Mouse (Mus musculus) gonadal fat pad, adult 2 months (tissue): ENCODE measurements at regions not wholly inside any gene's neighbourhood (a gene's known extent, or its start where the extent isn't known, plus 50 kb on each side); places are given as distances from the start of the nearest gene placed in this dataset.
A peak's percentile ranks its signal among the peaks of the same experiment; 100 is the strongest.

Experiments
- DNase-seq: peaks from one replicate; pipeline ENCODE4 v3.0.0-alpha.2; 2012; ENCODE audit warnings: low read depth

DNA sequence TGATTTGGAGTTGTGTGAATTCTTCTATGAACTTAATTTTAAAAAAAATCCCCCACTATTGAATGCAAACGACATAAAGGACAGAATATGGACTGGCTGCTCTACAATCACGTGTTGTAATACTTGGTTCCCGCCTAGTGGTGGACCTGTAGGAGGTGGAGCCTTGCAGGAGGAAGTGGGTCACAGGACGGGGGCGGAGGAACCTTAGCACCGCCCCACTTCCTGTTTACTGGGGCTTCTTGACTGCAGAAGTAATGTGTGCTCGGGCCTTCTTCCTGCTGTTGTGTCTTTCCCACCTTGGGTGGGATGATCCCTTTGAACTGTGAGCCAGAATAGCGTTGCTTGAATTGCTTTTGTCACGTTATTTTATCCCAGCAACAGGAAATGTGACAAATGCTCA, 52.2 kb upstream of the Tmem108 start:
- no peak for DNase-seq

- peak; percentile 24 for DNase-seq
Measured at GRCm38 (mm10) chr9:103818998-103819397, 57.4 kb upstream of the Tmem108 start.

- DNase-seq, result no peak
Measured at GRCm38 (mm10) chr9:103821632-103822031, 60.0 kb upstream of the Tmem108 start.

DNA sequence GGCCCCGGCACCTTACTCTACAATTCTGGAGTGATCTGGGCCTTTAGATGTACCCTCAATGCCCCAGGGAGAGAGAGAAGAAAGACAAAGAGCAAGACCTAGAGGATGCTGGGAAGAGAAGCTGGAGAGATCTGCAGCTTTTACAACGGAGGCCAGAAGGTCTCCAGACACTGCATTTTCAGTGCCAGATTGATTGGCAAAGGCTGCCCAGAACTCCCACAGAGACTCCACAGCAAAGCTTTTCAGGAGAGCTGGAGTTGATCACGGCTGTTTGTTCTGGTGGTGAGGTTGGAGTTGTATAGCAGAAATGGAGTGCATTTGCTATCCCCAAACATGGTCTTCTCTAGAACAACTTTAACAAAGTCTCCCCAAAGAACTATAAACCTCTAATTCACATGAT, 61.9 kb upstream of the Tmem108 start:
- DNase-seq, result no peak

DNA sequence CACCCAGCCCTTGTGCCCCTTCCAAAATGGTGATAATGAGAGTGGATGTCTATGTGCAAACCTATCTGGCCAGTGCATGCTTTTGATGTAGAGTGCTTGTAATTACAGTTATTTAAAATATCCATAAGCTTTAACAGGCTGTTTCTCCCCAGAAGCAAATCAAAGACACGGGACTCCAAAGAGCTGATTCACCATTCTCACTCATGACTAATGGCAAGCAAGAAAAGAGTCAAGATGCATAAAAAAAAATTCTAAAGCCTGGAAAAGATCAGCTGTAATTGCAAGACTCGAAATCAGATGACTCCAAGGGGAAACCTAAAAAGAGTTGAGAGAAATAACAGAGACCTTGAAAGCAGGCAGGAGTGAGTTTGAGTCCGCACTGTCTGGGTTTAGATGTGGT, 79.6 kb upstream of the Tmem108 start:
- no peak for DNase-seq

- DNase-seq, result no peak
Measured at GRCm38 (mm10) chr9:103843836-103844235, 82.2 kb upstream of the Tmem108 start.

GRCm38 (mm10) chr9:103845916-103846457, 84.3 kb upstream of the Tmem108 start:
- DNase-seq, result no peak

- no peak for DNase-seq
Measured at GRCm38 (mm10) chr9:103847931-103848330, 86.3 kb upstream of the Tmem108 start.

GRCm38 (mm10) chr9:103849079-103849478, 87.4 kb upstream of the Tmem108 start:
- no peak for DNase-seq

GRCm38 (mm10) chr9:103852691-103853090, 91.1 kb upstream of the Tmem108 start:
- DNase-seq, result no peak

DNA sequence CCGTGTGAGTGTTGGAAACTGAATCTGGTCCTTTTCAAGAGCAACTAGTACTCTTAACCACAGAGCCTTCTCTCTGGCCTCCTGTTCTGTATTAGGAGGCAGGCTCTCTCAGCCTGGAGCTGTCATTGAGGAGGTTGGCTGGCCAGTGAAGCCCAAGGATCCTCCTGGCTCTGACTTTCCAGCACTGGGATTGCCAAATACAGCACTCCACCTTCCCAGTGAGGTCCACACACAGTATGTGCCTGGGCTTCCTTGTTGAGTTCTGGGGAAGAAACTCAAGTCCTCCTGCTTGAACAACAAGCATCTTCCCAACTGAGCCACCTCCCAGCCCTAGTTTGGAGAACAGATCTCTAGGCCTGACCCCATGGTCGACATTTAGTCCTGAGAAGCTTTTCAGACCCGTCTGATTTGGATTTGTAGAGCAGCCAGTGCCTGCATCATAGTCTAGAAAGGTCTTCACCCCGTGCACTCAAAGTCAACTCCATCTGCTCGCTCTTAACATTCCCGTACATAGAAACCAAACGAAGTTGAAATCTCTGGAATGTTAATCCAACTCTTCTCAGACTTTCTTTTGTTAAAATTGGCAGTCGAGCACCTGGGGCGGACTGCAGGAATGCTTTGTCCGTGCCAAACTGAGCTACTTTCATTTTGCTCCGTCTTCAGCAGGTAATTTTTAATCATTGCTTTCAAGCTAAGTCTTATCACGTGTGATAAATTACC, 99.2 kb upstream of the Tmem108 start:
- DNase-seq, result no peak

DNA sequence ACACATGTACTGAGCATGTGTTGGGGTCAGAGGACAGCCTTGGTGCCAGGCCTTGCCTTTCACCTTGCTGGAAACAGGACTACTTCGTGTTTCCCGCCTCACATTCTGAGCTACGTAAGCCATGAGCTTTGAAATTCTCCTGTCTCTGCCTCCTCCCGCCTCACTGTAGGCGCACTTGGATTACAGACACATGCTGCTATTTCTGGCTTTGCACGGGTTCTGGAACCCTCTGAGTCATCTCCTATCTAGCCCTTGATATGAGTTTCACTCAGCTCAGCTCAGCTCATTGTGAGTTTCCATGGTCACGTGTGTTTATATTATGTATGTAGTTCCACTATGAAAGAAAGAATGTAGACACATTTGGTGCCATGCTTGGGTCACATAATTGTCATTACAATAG, 100.9 kb upstream of the Tmem108 start:
- DNase-seq, result no peak

- DNase-seq, result no peak
Measured at GRCm38 (mm10) chr9:103867433-103868209, 106.0 kb upstream of the Tmem108 start.

- DNase-seq, result no peak
Measured at GRCm38 (mm10) chr9:103869276-103869675, 107.6 kb upstream of the Tmem108 start.

- DNase-seq, result no peak
Measured at GRCm38 (mm10) chr9:103872119-103872518, 110.5 kb upstream of the Tmem108 start.

GRCm38 (mm10) chr9:103873876-103874275, 112.2 kb upstream of the Tmem108 start:
- no peak for DNase-seq

DNA sequence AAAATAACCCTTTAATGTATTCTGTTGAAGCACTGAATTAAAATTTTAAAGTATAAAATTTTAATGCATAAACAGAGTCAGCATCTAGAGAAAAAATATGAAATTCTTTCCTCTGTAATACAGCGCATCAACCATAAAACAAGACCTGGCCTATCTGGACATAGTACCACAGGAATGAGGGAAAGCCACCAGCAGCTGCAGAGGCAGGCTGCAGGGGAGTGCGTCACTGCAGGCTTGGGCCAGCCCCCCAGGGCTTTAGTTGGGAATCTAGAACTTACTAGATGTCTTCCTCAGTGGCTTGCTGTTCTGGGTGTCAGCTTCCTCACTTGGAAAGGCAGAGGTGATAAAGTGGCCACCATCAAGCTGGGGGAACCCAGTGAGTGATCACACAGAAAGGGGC, 116.2 kb upstream of the Tmem108 start:
- DNase-seq, result no peak

- DNase-seq, result no peak
Measured at GRCm38 (mm10) chr9:103892827-103893226, 109.5 kb upstream of the Nphp3 start.

GRCm38 (mm10) chr9:103894376-103894775, 108.0 kb upstream of the Nphp3 start:
- peak; percentile 57 for DNase-seq

DNA sequence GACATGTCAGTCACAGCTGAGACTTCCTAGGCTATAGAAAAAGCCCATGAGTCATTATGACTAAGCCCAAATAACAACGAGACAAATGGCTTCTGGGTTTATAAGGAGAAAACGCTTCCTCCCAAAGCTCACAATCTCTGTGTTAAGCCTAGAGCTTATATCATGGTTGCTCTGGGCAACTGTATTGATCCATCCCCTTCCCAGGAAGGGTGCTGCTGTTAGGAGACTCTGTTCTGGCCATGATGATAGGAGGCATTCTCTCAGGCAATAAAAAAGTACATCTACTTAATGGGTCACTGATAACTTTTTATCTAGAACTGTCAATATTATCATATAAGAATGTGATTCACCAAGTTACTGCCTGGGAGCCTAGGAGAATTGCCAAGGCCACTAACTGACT, 103.0 kb upstream of the Nphp3 start:
- no peak for DNase-seq

- DNase-seq, result no peak
Measured at GRCm38 (mm10) chr9:103911347-103911746, 91.0 kb upstream of the Nphp3 start.

GRCm38 (mm10) chr9:103915126-103915525, 87.2 kb upstream of the Nphp3 start:
- no peak for DNase-seq

GRCm38 (mm10) chr9:103917771-103918170, 84.6 kb upstream of the Nphp3 start:
- DNase-seq, result no peak
